Mouse (Mus musculus) cerebellum, adult 2 months (tissue): ENCODE measurements around the gene Aoc2.

ENCODE experiments used
- CTCF ChIP-seq: fragments of 200-500 bp; IDR thresholded peaks from 2 replicates; pipeline ENCODE4 v1.5.1; 2011; ENCODE audit warnings: low read depth, mild to moderate bottlenecking, control low read depth, low read length, moderate library complexity, borderline replicate concordance; ENCODE audit not compliant: insufficient read depth
- POLR2A ChIP-seq: fragments of 200-500 bp; IDR thresholded peaks from 2 replicates; pipeline ENCODE4 v1.6.1; 2011; ENCODE audit warnings: low read length, control low read depth, borderline replicate concordance; ENCODE audit not compliant: insufficient read depth

DNA sequence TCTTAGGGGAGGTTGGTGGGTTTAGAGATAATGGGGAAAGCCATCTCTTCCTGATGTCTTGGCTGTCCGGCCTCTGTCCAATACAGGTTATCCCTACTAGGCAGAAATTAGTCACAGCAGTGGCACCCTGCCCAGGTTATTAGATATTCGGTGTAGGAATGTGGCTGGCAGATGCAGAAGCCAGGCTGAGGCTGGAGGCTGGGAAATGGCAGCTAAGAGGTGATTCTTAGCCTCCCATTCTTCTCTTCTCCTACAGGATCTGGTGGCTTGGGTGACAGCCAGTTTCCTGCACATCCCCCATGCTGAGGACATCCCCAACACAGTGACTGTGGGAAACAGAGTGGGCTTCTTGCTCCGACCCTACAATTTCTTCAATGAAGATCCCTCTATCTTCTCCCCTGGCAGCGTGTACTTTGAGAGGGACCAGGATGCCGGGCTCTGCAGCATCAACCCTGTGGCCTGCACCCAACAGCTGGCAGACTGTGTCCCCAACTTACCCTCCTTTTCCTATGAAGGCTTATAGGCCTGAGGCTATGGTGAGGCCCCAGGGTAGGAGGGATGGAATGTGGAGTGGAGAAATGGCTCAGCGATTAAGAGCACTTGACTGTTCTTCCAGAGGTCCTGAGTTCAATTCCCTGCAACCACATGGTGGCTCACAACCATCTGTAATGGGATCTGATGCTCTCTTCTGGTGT lies 4.2 kb downstream of the Aoc2 start:
- TF ChIP-seq CTCF (no peak), POLR2A (no peak)
